Mouse (Mus musculus) myocyte (in vitro differentiated cells): ENCODE results near the gene Tbc1d9b. TPM values are rescaled to one million over a fixed set of nuclear protein-coding genes. Genes with fewer than 3 reads are reported as not detected.
"Not testable (repeated sequence)": the region's sequence is repeated elsewhere in the genome, so short reads cannot be mapped to it uniquely, and the experiment has no call there.

Experiments used
- H3K27me3 ChIP-seq: one replicate; pipeline ENCODE4 v1.6.1; 2011; ENCODE audit not compliant: control insufficient read depth, insufficient read depth, insufficient read length
- H3K36me3 ChIP-seq: one replicate; pipeline ENCODE4 v1.6.1; 2011; ENCODE audit not compliant: control insufficient read depth, insufficient read depth
- H3K4me2 ChIP-seq: one replicate; pipeline ENCODE4 v1.6.1; 2011; ENCODE audit warnings: low read depth, control low read depth
- H3K4me3 ChIP-seq: one replicate; pipeline ENCODE4 v1.5.1; 2011; ENCODE audit warnings: mild to moderate bottlenecking, control low read depth, moderate library complexity
- H3K79me2 ChIP-seq: one replicate; pipeline ENCODE4 v1.6.1; 2011; ENCODE audit not compliant: control insufficient read depth, insufficient read depth
- H3ac ChIP-seq: one replicate; pipeline ENCODE4 v1.6.1; 2011; ENCODE audit not compliant: control insufficient read depth, insufficient read length
- CEBPB ChIP-seq: IDR thresholded peaks from 2 replicates; pipeline ENCODE4 v1.6.1; 2011; ENCODE audit warnings: mild to moderate bottlenecking, moderate library complexity; ENCODE audit not compliant: poor library complexity, insufficient read depth, severe bottlenecking
- E2F4 ChIP-seq: IDR thresholded peaks from one replicate; pipeline ENCODE4 v1.6.1; 2011; ENCODE audit warnings: mild to moderate bottlenecking, control low read depth, moderate library complexity; ENCODE audit not compliant: insufficient read depth
- MAX ChIP-seq: IDR thresholded peaks from one replicate; pipeline ENCODE4 v1.6.1; 2011; ENCODE audit warnings: low read depth, mild to moderate bottlenecking, control low read depth
- MYOD1 ChIP-seq, 3 experiments: IDR thresholded peaks; one replicate each; pipeline ENCODE4 v1.6.1; 2011; ENCODE audit warnings: control low read depth in 2 of 3, low read depth in 2 of 3, mild to moderate bottlenecking in 2 of 3, moderate library complexity in 1 of 3; ENCODE audit not compliant: insufficient read length in 2 of 3, control insufficient read depth in 1 of 3
- MYOG ChIP-seq, 3 experiments: IDR thresholded peaks; one replicate each; pipeline ENCODE4 v1.6.1; 2011; ENCODE audit warnings: control low read depth in 2 of 3, low read depth in 2 of 3, mild to moderate bottlenecking in 2 of 3; ENCODE audit not compliant: insufficient read length in 2 of 3, control insufficient read depth in 1 of 3, insufficient read depth in 1 of 3
- POLR2A ChIP-seq: IDR thresholded peaks from one replicate; pipeline ENCODE4 v1.6.1; 2011; ENCODE audit warnings: low read depth, mild to moderate bottlenecking, control low read depth, moderate library complexity; ENCODE audit not compliant: insufficient read length
- POLR2AphosphoS2 ChIP-seq: IDR thresholded peaks from one replicate; pipeline ENCODE4 v1.6.1; 2011; ENCODE audit warnings: low read depth, control low read depth; ENCODE audit not compliant: insufficient read length
- REST ChIP-seq: IDR thresholded peaks from one replicate; pipeline ENCODE4 v1.6.1; 2011; ENCODE audit warnings: mild to moderate bottlenecking, control low read depth, moderate library complexity; ENCODE audit not compliant: insufficient read depth, insufficient read length
- SRF ChIP-seq: IDR thresholded peaks from one replicate; pipeline ENCODE4 v1.6.1; 2011; ENCODE audit warnings: low read depth; ENCODE audit not compliant: control insufficient read depth, insufficient read length
- TCF12 ChIP-seq: IDR thresholded peaks from one replicate; pipeline ENCODE4 v1.6.1; 2011; ENCODE audit warnings: mild to moderate bottlenecking, control low read depth; ENCODE audit not compliant: poor library complexity, insufficient read depth, severe bottlenecking
- TCF3 ChIP-seq: IDR thresholded peaks from one replicate; pipeline ENCODE4 v1.6.1; 2011; ENCODE audit warnings: low read depth, control low read depth; ENCODE audit not compliant: insufficient read length
- USF1 ChIP-seq: IDR thresholded peaks from one replicate; pipeline ENCODE4 v1.6.1; 2011; ENCODE audit warnings: low read depth, mild to moderate bottlenecking, control low read depth, moderate library complexity
- polyA plus RNA-seq: library from polyadenylated mRNA; unstranded; fragments of >200 nt; fragmentation: generic; extraction: Trizol; gene quantifications from one replicate; pipeline ENCODE4 v1.2.1, GENCODE M21; 2012; ENCODE audit warnings: missing spikeins

Tbc1d9b gene
- polyA plus RNA-seq, 1 experiment = 36.6 TPM

DNA sequence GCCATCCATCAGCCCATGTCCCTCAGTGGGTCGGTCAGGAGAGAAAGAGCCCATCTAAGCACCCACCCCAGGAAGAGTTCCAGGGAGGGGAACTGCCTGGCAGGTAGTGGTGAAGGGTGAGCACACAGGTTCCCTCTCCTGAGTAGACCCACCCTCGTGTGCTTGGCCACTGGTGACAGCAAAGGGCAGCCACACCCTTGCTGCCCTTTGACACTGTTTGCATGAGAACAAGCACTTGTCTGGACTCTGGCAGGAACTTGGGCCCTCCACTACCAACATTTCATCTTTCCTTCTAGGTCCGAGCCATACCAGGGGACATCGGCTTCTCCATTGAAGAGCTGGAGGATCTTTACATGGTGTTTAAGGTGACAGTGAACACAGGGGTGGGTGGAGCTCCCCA, 28.2 kb downstream of the Tbc1d9b start:
- Histone ChIP-seq H3K27me3 (no peaks in the 10 kb centered on the region), H3K4me3 (no peak overlapping the region), H3K79me2 (no peaks in the 10 kb centered on the region), H3ac (no peak overlapping the region), H3K4me2 (no peak overlapping the region), H3K36me3 (peaks cover 22% of the 10 kb centered on the region)
- TF ChIP-seq E2F4 = no peak
- no peak for TF ChIP-seq POLR2AphosphoS2
- TF ChIP-seq USF1 = no peak
- no peak for TF ChIP-seq SRF
- TF ChIP-seq TCF3 = no peak
- TF ChIP-seq POLR2A = no peak
- TF ChIP-seq MYOD1 (IDR thresholded peaks at IDR 0.05; ENCODE audit: control insufficient read depth in 1 of 3, insufficient read length in 2 of 3, low read depth in 2 of 3) = no peak
- no peak for TF ChIP-seq REST
- no peak for TF ChIP-seq CEBPB
- TF ChIP-seq MYOG (IDR thresholded peaks at IDR 0.05; ENCODE audit: control insufficient read depth in 1 of 3, insufficient read depth in 1 of 3, insufficient read length in 2 of 3, low read depth in 2 of 3) = no peak
- TF ChIP-seq MAX = no peak
- no peak for TF ChIP-seq TCF12

DNA sequence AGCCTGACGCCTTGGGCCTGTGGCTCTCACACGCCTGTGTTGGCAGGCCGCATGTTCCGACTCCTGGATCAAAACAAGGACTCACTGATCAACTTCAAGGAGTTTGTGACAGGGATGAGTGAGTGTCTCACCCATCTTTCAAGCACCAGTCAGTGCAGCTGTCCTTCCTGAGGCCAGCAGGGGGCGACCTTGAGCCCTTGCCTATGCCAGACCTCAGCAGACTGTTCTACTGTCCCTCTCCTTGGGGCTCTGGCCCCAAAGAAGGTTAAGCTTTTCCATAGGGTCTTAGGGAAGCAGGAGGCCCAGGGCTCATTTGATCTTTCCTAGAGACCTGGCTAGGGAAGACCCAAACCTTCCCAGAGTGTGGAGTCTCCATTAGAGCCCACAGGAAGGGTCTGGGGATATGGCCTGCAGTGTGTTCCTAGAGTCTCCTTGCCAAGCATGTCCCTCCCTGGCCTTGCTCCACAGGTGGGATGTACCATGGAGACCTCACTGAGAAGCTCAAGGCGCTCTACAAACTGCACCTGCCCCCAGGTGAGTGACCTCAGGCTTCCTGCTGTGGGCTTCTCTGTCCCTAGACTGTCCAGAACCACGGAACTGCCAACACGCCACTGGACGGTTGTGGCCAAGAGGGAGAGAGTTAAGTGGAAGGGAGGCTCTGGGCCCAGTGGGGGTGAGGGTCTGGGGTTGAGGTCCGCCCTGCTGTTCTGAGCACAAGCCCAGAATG, 30.5 kb downstream of the Tbc1d9b start:
- H3K4me3 ChIP-seq = no peak overlapping the region
- no peaks in the 10 kb centered on the region for H3K27me3 ChIP-seq
- no peak overlapping the region for H3K4me2 ChIP-seq
- peak in 2 of 3 experiments; percentile 2 to 68 for TF ChIP-seq MYOG (IDR thresholded peaks at IDR 0.05; ENCODE audit: control insufficient read depth in 1 of 3, insufficient read depth in 1 of 3, insufficient read length in 2 of 3, low read depth in 2 of 3)
- peak in 2 of 3 experiments; percentile 41 to 58 for TF ChIP-seq MYOD1 (IDR thresholded peaks at IDR 0.05; ENCODE audit: control insufficient read depth in 1 of 3, insufficient read length in 2 of 3, low read depth in 2 of 3)
- TF ChIP-seq USF1 = no peak
- no peaks in the 10 kb centered on the region for H3K79me2 ChIP-seq
- H3K36me3 ChIP-seq = peaks cover 13% of the 10 kb centered on the region
- no peak overlapping the region for H3ac ChIP-seq

DNA sequence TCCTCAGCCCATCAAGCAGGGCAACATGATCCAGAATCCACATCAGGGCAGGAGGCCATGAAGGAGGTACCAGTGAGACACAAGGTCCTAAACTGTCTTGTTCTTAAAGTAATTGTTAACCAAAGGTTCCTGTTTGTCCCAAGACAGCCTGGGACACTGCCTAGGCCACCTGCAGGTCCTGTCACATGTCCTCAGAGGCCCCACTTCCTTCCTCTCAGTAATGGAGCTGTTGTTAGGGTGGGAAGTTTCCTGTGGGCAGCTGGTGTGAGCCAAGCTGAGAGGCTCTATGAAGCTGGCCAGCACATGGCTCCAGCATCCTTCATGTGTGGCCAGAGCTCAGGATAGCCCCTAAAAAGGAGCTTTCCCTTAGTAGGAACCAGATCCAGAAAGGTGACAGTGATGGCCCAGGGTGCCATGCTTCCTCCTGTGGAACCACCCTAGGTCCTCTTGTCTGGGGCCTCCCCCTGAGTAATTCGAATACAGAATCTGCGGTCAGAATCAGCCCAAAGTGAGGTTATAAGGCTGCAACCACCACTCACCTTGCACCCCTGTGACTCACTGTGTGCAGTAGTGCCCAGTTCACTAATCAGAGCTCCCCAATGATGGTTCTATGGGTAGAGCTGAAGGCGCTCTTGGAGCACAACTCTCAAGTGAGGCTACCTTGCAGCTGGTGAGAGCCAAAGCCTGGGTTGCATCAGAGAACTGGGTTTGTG, 31.3 kb downstream of the Tbc1d9b start:
- TF ChIP-seq TCF3 = no peak
- no peak for TF ChIP-seq SRF
- no peak for TF ChIP-seq REST
- no peak for TF ChIP-seq MYOG (IDR thresholded peaks at IDR 0.05; ENCODE audit: control insufficient read depth in 1 of 3, insufficient read depth in 1 of 3, insufficient read length in 2 of 3, low read depth in 2 of 3)
- TF ChIP-seq MAX = no peak
- Histone ChIP-seq H3K27me3 (no peaks in the 10 kb centered on the region), H3K36me3 (peaks cover 13% of the 10 kb centered on the region), H3K4me2 (no peak overlapping the region), H3K79me2 (no peaks in the 10 kb centered on the region), H3ac (no peak overlapping the region), H3K4me3 (no peak overlapping the region)

DNA sequence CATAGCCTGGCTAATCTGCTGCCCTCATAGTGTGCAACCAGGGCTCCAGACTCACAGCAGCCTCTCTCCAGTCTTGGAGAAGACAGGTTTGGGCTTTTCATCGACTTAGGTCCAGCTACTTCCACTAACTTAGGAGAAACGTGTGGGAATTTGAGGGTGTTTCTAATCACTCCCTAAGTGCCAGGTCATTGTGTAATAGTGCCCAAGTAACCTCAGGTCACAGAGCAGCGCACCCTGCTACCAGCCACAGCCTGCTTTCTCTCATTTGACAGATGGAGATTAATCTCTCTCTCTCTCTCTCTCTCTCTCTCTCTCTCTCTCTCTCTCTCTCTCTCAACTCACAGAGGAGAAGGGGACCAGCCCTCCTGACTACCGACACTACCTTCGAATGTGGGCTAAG, 37.2 kb downstream of the Tbc1d9b start:
- H3ac ChIP-seq = no peak overlapping the region
- no peaks in the 10 kb centered on the region for H3K79me2 ChIP-seq
- H3K4me3 ChIP-seq = no peak overlapping the region
- H3K36me3 ChIP-seq = peaks cover 24% of the 10 kb centered on the region
- H3K27me3 ChIP-seq = no peaks in the 10 kb centered on the region
- TF ChIP-seq TCF3 (no peak), MAX (no peak), TCF12 (no peak), SRF (no peak), REST (no peak), MYOG (IDR thresholded peaks at IDR 0.05; ENCODE audit: control insufficient read depth in 1 of 3, insufficient read depth in 1 of 3, insufficient read length in 2 of 3, low read depth in 2 of 3) (no peak), USF1 (no peak), POLR2AphosphoS2 (no peak), POLR2A (no peak), CEBPB (no peak), E2F4 (no peak), MYOD1 (IDR thresholded peaks at IDR 0.05; ENCODE audit: control insufficient read depth in 1 of 3, insufficient read length in 2 of 3, low read depth in 2 of 3) (no peak)
- no peak overlapping the region for H3K4me2 ChIP-seq

DNA sequence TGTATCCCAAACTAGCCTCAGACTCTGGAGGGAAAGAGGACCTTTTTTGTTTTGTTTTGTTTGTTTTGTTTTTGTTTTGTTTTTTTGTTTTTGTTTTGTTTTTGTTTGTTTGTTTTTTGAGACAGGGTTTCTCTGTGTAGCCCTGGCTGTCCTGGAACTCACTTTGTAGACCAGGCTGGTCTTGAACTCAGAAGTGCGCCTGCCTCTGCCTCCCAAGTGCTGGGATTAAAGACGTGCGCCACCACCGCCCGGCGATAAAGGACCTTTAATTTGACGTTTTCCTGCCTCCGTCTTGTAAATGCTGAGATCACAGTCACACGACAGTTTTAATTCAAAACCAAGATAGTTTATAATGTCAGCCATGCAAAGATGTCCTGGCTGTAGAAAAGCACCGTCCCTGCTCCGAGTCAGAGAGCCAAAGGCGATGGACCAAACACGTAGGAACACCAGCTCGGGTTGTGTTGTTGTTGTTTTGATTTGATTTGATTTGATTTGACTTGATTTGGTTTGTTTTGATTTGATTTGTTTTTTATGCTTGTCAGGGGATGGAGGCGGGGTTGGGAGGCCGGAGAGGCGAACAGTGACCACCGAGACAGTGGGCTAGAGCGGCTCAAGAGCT, 43.0 kb downstream of the Tbc1d9b start, which contains the start of gene Mrnip:
Mrnip (plus strand) TSS at position 334 of the 619 bp plus-strand sequence.
- not testable (repeated sequence) for H3K36me3 ChIP-seq, H3K79me2 ChIP-seq

More for the DNA sequence above, 43.0 kb downstream of the Tbc1d9b start, which contains the start of gene Mrnip:
- Histone ChIP-seq H3ac (peak within 1 kb of the TSS; percentile 21), H3K4me3 (peak within 1 kb of the TSS; percentile 62), H3K4me2 (peak within 1 kb of the TSS; percentile 94)
- not testable (repeated sequence) for H3K27me3 ChIP-seq
